Mouse (Mus musculus) hindbrain, embryonic 10.5 days (tissue): Measurements from ENCODE around the gene Ankrd11. TPM values are rescaled to one million over a fixed set of nuclear protein-coding genes. Genes with fewer than 3 reads are reported as not detected.
A peak's percentile ranks its signal among the peaks of the same experiment; 100 is the strongest.

Source experiments
- DNase-seq: peaks from one replicate; pipeline ENCODE4 v3.0.0-alpha.2; 2017; ENCODE audit warnings: low spot score
- H3K27ac ChIP-seq: fragments of 300-500 bp; sonication (generic); 2 replicates; pipeline ENCODE4 v1.5.1; 2016; ENCODE audit warnings: mild to moderate bottlenecking, moderate library complexity
- H3K27me3 ChIP-seq: fragments of 300-500 bp; sonication (generic); 2 replicates; pipeline ENCODE4 v1.6.1; 2016; ENCODE audit warnings: mild to moderate bottlenecking; ENCODE audit not compliant: poor library complexity, insufficient read depth, severe bottlenecking
- H3K36me3 ChIP-seq: fragments of 300-500 bp; sonication (generic); 2 replicates; pipeline ENCODE4 v1.6.1; 2016; ENCODE audit warnings: mild to moderate bottlenecking, moderate library complexity
- H3K4me1 ChIP-seq: fragments of 300-500 bp; sonication (generic); replicated peaks from 2 replicates; pipeline ENCODE4 v1.6.1; 2016; ENCODE audit warnings: mild to moderate bottlenecking
- H3K4me3 ChIP-seq: fragments of 300-500 bp; sonication (generic); 2 replicates; pipeline ENCODE4 v1.5.1; 2016; ENCODE audit warnings: mild to moderate bottlenecking, moderate library complexity
- H3K9me3 ChIP-seq: fragments of 300-500 bp; sonication (generic); 2 replicates; pipeline ENCODE4 v1.6.1; 2016; ENCODE audit warnings: mild to moderate bottlenecking, moderate library complexity
- WGBS: fragments of 180-500 bp; shearing (Covaris S2); methylation state at CpG from one replicate; pipeline ENCODE4 v1.1.7; 2016; 5-methylcytosine and 5-hydroxymethylcytosine counted together
- polyA plus RNA-seq: library from polyadenylated mRNA; unstranded; fragments of >200 nt; fragmentation: Nextera tagmentation; extraction: Ambion mirVana; gene quantifications from 2 replicates; pipeline ENCODE4 v1.2.1, GENCODE M21; 2016

Gene Ankrd11
- 31.4 and 34.3 TPM in 2 replicates for polyA plus RNA-seq

GRCm38 (mm10) chr8:123042158-123042973, at the start of gene Ankrd11:
Gene Ankrd11 (minus strand): TSS chr8:123042277.
- Histone ChIP-seq H3K4me1 (peaks cover 42% of the 10 kb centered on the region), H3K4me3 (peak within 1 kb of the TSS; percentile 99), H3K9me3 (no peaks in the 10 kb centered on the region), H3K36me3 (peaks cover 19% of the 10 kb centered on the region), H3K27ac (peak within 1 kb of the TSS; percentile 100), H3K27me3 (no peaks in the 10 kb centered on the region)
- under 1% methylated on average over 91 of the region's 91 CpGs for WGBS
- peak; percentile 99 for DNase-seq

GRCm38 (mm10) chr8:123087289-123087688, 45.2 kb upstream of the Ankrd11 start:
- 86% methylated on average over 9 of the region's 9 CpGs for WGBS
- Histone ChIP-seq H3K27ac (no peak overlapping the region), H3K9me3 (no peaks in the 10 kb centered on the region), H3K36me3 (peaks cover 100% of the 10 kb centered on the region), H3K4me1 (0 out of 2 replicates have a peak, but pooled peaks cover 2% of the 10 kb centered on the region), H3K4me3 (no peak overlapping the region), H3K27me3 (no peaks in the 10 kb centered on the region)
- DNase-seq: no peak

DNA sequence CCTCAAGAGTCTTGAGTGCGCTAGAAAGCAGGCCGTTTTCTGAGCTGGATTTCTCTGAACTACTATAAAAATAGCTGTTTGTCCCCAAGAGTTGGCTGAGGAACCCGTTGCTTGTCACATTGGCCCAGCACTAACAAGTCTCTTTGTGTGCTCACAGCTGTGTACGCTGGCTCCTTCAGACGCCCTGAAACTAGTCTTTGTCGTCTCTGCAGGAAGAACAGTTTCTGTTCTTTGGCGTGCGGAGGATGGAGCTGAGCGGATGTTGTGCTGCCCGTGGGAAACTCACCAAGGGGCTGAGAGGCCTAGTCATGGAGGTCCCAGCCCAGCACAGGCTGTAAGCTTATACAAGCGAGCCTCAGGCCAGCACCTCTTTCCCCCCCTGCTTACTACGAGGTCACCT, 41.5 kb upstream of the Ankrd11 start:
- Histone ChIP-seq H3K27ac (no peak overlapping the region), H3K36me3 (peaks cover 100% of the 10 kb centered on the region), H3K27me3 (no peaks in the 10 kb centered on the region), H3K4me3 (no peak overlapping the region), H3K9me3 (no peaks in the 10 kb centered on the region), H3K4me1 (no peaks in the 10 kb centered on the region)
- WGBS: 91% methylated on average over 12 of the region's 12 CpGs
- DNase-seq: no peak

GRCm38 (mm10) chr8:123082993-123083392, 40.9 kb upstream of the Ankrd11 start:
- DNase-seq: no peak
- no peak overlapping the region for H3K4me3 ChIP-seq
- H3K36me3 ChIP-seq: peaks cover 98% of the 10 kb centered on the region
- H3K27me3 ChIP-seq: no peaks in the 10 kb centered on the region
- WGBS: 79% methylated on average over 6 of the region's 6 CpGs
- no peaks in the 10 kb centered on the region for H3K4me1 ChIP-seq
- H3K27ac ChIP-seq: no peak overlapping the region
- no peaks in the 10 kb centered on the region for H3K9me3 ChIP-seq

GRCm38 (mm10) chr8:123077213-123077612, 35.1 kb upstream of the Ankrd11 start:
- WGBS: 95% methylated on average over 6 of the region's 6 CpGs
- Histone ChIP-seq H3K27me3 (no peaks in the 10 kb centered on the region), H3K4me1 (no peaks in the 10 kb centered on the region), H3K36me3 (peaks cover 98% of the 10 kb centered on the region), H3K27ac (no peak overlapping the region), H3K9me3 (no peaks in the 10 kb centered on the region), H3K4me3 (no peak overlapping the region)
- DNase-seq: no peak

DNA sequence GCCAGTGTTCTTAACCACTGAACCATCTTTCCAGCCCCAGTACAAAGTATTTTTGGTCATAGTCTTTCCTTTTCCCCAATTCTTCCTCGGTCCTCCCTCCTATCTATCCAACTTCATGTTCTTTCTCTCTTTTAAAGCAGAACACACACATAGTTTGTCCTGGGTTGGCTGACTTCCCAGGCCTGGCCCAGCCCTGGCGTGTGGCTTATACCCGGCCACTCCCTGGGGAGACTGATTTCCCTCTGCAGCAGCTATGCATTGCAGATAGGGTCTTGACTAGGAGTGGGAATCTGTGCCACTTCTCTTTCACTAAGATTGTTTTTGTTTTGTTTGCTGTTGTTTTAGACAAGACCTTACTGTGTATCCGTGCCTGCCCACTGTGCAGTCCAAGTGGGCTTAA, 29.1 kb upstream of the Ankrd11 start:
- 80% methylated on average over 4 of the region's 4 CpGs for WGBS
- Histone ChIP-seq H3K4me3 (no peak overlapping the region), H3K27me3 (no peaks in the 10 kb centered on the region), H3K4me1 (peaks cover 14% of the 10 kb centered on the region), H3K9me3 (no peaks in the 10 kb centered on the region), H3K27ac (no peak overlapping the region), H3K36me3 (peaks cover 85% of the 10 kb centered on the region)
- DNase-seq: no peak

- Histone ChIP-seq H3K27me3 (no peaks in the 10 kb centered on the region), H3K36me3 (peaks cover 36% of the 10 kb centered on the region), H3K27ac (peak overlapping the region; percentile 99), H3K4me3 (peak overlapping the region; percentile 80), H3K4me1 (peaks cover 34% of the 10 kb centered on the region), H3K9me3 (no peaks in the 10 kb centered on the region)
- 42% methylated on average over 7 of the region's 7 CpGs for WGBS
- DNase-seq: no peak
Measured at GRCm38 (mm10) chr8:123066101-123066683, 24.1 kb upstream of the Ankrd11 start.

DNA sequence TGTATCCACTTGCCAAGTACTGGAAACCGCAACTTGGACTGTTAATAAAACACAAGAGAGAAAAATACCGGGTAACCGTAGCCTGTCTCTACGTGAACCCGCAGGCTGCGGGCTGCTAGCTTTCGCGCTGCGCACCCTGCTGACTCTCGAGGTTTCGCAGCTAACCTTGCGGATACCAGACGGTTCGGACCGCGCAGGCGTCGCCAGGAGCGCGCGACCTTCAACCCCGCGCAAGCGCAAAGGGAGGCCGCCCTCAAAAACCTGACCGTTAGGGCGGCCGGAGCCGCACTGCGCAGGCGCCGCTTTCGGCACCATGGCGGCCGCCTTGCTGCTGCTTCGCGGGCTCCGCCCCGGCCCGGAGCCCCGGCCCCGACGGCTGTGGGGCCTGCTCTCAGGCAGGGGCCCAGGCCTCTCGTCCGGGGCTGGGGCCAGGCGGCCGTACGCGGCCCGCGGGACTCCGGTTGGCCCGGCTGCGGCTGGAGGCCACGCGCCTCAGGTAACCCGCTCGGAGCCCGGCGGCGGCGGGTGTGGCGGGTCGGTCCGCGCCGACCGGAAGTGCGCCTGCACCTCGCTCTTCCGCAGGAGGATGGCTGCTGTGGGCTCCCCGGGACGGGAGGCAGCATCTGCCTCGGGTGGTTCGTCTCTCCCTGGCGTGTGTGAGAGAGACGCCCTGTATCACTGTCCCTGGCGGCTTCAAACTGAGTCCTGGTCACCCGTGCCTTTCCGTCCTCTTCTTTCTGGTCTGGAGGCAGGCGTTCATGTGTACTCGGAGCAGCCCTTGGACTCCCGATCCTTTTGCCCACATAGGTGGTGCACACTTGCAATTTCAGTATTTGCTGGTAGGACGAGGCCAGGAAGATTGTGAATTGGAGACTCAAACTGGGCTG, 23.4 kb upstream of the Ankrd11 start:
- Histone ChIP-seq H3K36me3 (peaks cover 30% of the 10 kb centered on the region), H3K4me1 (peaks cover 34% of the 10 kb centered on the region), H3K27ac (peak overlapping the region; percentile 99), H3K9me3 (no peaks in the 10 kb centered on the region), H3K27me3 (no peaks in the 10 kb centered on the region), H3K4me3 (peak overlapping the region; percentile 80)
- under 1% methylated on average over 84 of the region's 84 CpGs for WGBS
- peak; percentile 97 for DNase-seq

DNA sequence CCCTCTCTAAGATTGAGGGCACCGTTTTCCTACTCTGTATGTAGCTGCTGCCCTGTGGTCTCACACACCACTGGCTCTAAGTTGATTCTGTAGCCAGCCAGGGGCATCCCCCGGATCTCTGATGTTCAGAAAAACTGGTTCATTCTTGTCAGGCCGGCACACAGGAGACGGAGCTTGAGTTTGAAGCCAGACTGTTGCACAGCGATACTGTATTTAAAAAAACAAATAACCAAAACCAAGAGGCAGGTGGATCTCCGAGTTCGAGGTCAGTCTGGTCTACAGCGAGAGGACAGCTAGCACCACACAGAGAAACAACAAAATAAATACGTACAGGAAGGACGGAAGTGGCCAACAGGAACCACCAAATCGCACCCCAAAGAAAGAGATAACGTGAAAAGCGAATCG, 22.7 kb upstream of the Ankrd11 start:
- Histone ChIP-seq H3K4me3 (peak overlapping the region; percentile 80), H3K9me3 (no peaks in the 10 kb centered on the region), H3K36me3 (peaks cover 24% of the 10 kb centered on the region), H3K27ac (peak overlapping the region; percentile 99), H3K4me1 (peaks cover 34% of the 10 kb centered on the region), H3K27me3 (no peaks in the 10 kb centered on the region)
- 3% methylated on average over 14 of the region's 14 CpGs for WGBS
- no peak for DNase-seq

DNA sequence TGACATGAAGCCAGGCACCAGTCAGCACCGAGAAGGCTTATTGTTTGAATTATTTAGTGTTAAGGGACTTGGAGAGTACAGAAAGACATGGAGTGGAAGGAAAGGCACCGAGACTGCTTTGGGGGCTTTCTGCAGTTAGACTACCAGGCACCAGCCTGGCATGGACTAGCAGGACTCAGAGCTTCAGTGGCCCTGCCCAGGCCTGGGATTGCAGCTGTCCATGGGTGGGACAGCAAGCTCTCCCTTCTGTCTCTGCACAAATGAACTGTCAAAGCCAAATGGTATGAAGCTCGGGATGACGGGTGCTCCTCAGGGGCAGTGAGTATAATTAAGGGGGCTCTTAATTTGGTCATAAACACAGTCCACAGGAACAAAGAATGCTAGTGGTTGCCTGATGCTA, 22.0 kb upstream of the Ankrd11 start:
- Histone ChIP-seq H3K9me3 (no peaks in the 10 kb centered on the region), H3K27ac (peak overlapping the region; percentile 99), H3K27me3 (no peaks in the 10 kb centered on the region), H3K36me3 (peaks cover 20% of the 10 kb centered on the region), H3K4me1 (peaks cover 34% of the 10 kb centered on the region), H3K4me3 (peak overlapping the region; percentile 80)
- no peak for DNase-seq
- 90% methylated on average over 4 of the region's 4 CpGs for WGBS

DNA sequence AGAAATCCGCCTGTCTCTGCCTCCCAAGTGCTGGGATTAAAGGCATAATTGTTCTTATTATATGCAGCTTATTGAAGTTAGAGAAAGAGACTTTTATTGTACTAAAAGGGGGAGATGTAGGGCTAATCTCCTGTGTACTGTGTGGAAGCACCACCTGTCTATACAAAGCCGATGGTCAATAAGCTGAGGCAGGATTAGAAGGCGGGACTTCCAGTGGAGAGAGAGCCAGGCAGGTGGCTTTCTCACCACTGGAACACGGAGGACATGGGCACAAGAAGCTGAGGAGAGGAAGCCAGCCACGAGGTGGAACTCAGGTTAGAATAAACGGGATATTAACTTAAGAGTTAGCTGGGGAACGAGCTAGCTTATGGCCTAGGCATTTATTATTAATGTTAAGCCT, 20.6 kb upstream of the Ankrd11 start, which contains the start of gene Spg7:
TSS of gene Spg7 (plus strand) at position 222 of the 400 bp plus-strand sequence.
- Histone ChIP-seq H3K27ac (no peak within 1 kb of the TSS), H3K9me3 (no peaks in the 10 kb centered on the region), H3K4me3 (no peak within 1 kb of the TSS), H3K36me3 (peaks cover 11% of the 10 kb centered on the region), H3K27me3 (no peaks in the 10 kb centered on the region), H3K4me1 (peaks cover 34% of the 10 kb centered on the region)
- 77% methylated on average over 7 of the region's 7 CpGs for WGBS
- DNase-seq: no peak

GRCm38 (mm10) chr8:123051458-123051857, 9.4 kb upstream of the Ankrd11 start:
- H3K27ac ChIP-seq: no peak overlapping the region
- H3K9me3 ChIP-seq: no peaks in the 10 kb centered on the region
- WGBS: 82% methylated on average over 5 of the region's 5 CpGs
- no peak for DNase-seq
- no peaks in the 10 kb centered on the region for H3K27me3 ChIP-seq
- H3K36me3 ChIP-seq: no peaks in the 10 kb centered on the region
- no peak overlapping the region for H3K4me3 ChIP-seq
- H3K4me1 ChIP-seq: no peaks in the 10 kb centered on the region
